Mouse (Mus musculus) liver, postnatal 0 days (tissue): ENCODE results near the gene Marcksl1. TPM values are rescaled to one million over a fixed set of nuclear protein-coding genes. Genes with fewer than 3 reads are reported as not detected.

Experiments
- ATAC-seq: fragments of 200-750 bp; cut with Nextera tagmentation; 2 replicates; pipeline ENCODE4 v1.8.0; 2017; ENCODE audit warnings: mild to moderate bottlenecking, moderate library complexity
- DNase-seq: peaks from one replicate; pipeline ENCODE4 v3.0.0-alpha.2; 2016
- H3K27ac ChIP-seq: fragments of 300-500 bp; sonication (generic); 2 replicates; pipeline ENCODE4 v1.5.1; 2014; ENCODE audit warnings: antibody characterized with exemption, moderate library complexity, mild to moderate bottlenecking, low read depth
- H3K27me3 ChIP-seq: fragments of 300-500 bp; sonication (generic); 2 replicates; pipeline ENCODE4 v1.6.1; 2014; ENCODE audit warnings: low read length, control low read depth, mixed read lengths; ENCODE audit not compliant: insufficient read depth
- H3K36me3 ChIP-seq: fragments of 300-500 bp; sonication (generic); replicated peaks from 2 replicates; pipeline ENCODE4 v1.6.1; 2014; ENCODE audit warnings: mild to moderate bottlenecking, control low read depth, low read length, moderate library complexity, mixed read lengths; ENCODE audit not compliant: insufficient read depth
- H3K4me1 ChIP-seq: fragments of 300-500 bp; sonication (generic); 2 replicates; pipeline ENCODE4 v1.6.1; 2014; ENCODE audit warnings: antibody characterized with exemption, mild to moderate bottlenecking, control low read depth; ENCODE audit not compliant: insufficient read depth
- H3K4me2 ChIP-seq: fragments of 300-500 bp; sonication (generic); 2 replicates; pipeline ENCODE4 v1.6.1; 2014; ENCODE audit warnings: low read depth, mild to moderate bottlenecking, low read length, moderate library complexity, mixed read lengths
- H3K4me3 ChIP-seq: fragments of 300-500 bp; sonication (generic); 2 replicates; pipeline ENCODE4 v1.5.1; 2014; ENCODE audit warnings: low read depth, low read length
- H3K9ac ChIP-seq: fragments of 300-500 bp; sonication (generic); replicated peaks from 2 replicates; pipeline ENCODE4 v1.6.1; 2014; ENCODE audit warnings: mild to moderate bottlenecking, moderate library complexity
- H3K9me3 ChIP-seq: fragments of 300-500 bp; sonication (generic); 2 replicates; pipeline ENCODE4 v1.6.1; 2016; ENCODE audit warnings: mild to moderate bottlenecking, control low read depth, low read length, mixed read lengths
- CTCF ChIP-seq: sonication (generic); IDR thresholded peaks from 2 replicates; pipeline ENCODE4 v1.5.1; 2016; ENCODE audit warnings: antibody characterized with exemption, low read depth
- EP300 ChIP-seq: IDR thresholded peaks from 2 replicates; pipeline ENCODE4 v1.6.1; 2016; ENCODE audit warnings: antibody characterized with exemption, low read depth, mild to moderate bottlenecking
- WGBS: fragments of 180-500 bp; shearing (Covaris S2); extraction: QIAGEN DNeasy Blood & Tissue Kit; methylation state at CpG from one replicate; pipeline ENCODE4 v1.1.7; 2014; ENCODE audit not compliant: insufficient replicate concordance; 5-methylcytosine and 5-hydroxymethylcytosine counted together
- polyA plus RNA-seq: library from polyadenylated mRNA; unstranded; fragments of >200 nt; fragmentation: Nextera tagmentation; extraction: Ambion mirVana; gene quantifications from 2 replicates; pipeline ENCODE4 v1.2.1, GENCODE M21; 2015

Gene Marcksl1
- polyA plus RNA-seq, 1 experiment from 2014 or later, result 42.7 TPM

DNA sequence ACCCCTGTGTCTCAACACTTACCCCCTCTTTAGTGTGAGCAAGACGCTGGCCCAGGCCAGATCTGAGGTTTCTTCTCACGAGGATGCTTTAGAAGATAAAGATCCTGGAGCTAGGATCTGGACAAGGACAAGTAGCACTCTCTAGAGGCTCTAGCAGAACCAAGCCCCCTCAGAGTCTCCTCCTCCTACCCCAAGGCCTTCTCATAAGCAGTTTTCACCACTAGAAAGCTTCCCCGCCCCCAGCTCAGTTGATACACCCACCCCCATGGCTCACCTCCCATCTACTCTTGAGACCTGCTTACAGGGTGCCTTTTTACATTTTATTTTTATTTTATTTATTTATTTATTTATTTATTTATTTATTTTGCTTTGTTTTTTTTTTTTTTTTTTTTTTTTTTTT, 3.7 kb upstream of the Marcksl1 start:
- peaks cover 8% of the 10 kb centered on the region; the same call in 1 of the 2 replicates for H3K27me3 ChIP-seq
- H3K4me3 ChIP-seq, result no peak overlapping the region
- no peaks in the 10 kb centered on the region for H3K36me3 ChIP-seq
- H3K9me3 ChIP-seq, result no peaks in the 10 kb centered on the region
- DNase-seq (no peak), ATAC-seq (no peak)
- TF ChIP-seq CTCF, result no peak
- TF ChIP-seq EP300, result no peak
- H3K4me1 ChIP-seq, result peaks cover 19% of the 10 kb centered on the region
- no peak overlapping the region for H3K27ac ChIP-seq
- 66% methylated on average over 3 of the region's 3 CpGs for WGBS
- H3K9ac ChIP-seq, result no peak overlapping the region
- no peak overlapping the region for H3K4me2 ChIP-seq

DNA sequence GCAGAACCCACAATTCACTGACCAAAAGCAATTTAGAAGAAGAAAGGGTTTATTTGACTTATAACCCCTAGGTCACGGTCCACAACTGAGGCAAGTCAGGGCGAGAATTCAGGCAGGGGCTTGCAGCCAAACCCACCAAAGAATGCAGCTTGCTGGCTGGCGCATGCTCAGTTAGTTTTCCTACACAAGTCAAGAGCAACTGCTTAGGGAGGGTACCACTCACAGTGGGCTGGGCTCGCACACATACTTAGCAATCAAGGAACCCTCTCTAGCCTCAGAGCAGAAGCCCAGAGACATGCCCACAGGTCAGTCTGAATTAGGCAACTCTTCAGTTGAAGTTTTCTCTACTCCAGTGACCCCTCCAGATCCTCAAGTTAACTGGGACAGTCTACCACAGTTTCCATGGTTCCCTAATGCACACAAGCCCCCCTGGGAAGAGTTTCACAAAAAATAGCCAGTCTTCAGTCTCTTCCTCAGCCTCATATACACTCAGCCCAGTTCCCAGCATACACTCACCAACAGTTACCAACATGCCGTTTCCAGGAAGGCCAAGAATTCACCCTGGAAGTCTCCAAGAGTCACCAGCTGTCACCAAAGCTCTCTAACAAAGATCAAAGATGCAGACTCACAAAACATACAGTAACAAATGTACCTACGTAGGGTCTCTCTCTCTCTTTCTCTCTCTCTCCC, 2.5 kb upstream of the Marcksl1 start:
- no peak for DNase-seq
- peaks cover 8% of the 10 kb centered on the region; the same call in 1 of the 2 replicates for H3K27me3 ChIP-seq
- ATAC-seq, result no peak
- peaks cover 19% of the 10 kb centered on the region for H3K4me1 ChIP-seq
- H3K9ac ChIP-seq, result no peak overlapping the region
- H3K4me2 ChIP-seq, result no peak overlapping the region
- TF ChIP-seq CTCF (no peak), EP300 (no peak)
- no peak overlapping the region for H3K27ac ChIP-seq
- WGBS, result 69% methylated on average over 6 of the region's 6 CpGs
- H3K36me3 ChIP-seq, result no peaks in the 10 kb centered on the region
- H3K9me3 ChIP-seq, result no peaks in the 10 kb centered on the region
- no peak overlapping the region for H3K4me3 ChIP-seq

DNA sequence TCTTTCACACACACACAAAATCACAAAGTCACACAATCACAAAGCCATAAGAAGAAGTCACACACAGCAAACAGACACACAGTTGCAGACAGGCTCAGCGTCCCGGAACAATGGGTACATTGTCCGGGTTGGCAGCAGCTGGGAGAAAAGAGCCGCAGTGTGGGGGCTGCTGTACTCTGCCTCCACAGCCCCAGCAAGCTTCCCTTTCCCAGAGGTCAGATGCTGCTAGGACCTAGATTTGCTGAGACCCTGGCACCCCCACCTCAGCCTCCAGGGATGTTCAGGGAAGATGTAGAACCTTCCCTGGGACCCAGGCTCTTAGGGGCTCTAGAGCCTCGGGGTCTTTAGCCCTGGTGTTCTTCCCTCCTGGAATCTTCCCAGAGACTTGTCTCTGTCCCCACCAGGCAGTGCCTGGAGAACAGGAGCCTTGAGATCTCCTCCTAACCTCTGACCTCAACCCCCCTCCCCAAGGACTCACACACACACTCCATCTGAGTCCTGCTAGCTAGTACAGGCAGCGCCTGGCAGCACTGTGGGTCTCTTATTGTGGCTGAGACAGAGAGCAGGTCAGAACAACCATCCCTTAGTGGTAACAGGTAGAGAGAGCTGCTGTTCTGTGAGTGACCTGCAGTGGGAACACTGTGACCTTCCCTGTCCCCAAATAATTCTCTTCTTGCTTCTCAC, 1.8 kb upstream of the Marcksl1 start:
- H3K9me3 ChIP-seq, result no peaks in the 10 kb centered on the region
- 69% methylated on average over 6 of the region's 6 CpGs for WGBS
- H3K36me3 ChIP-seq, result peaks cover 1% of the 10 kb centered on the region
- no peak overlapping the region for H3K27ac ChIP-seq
- DNase-seq, result no peak
- peaks cover 8% of the 10 kb centered on the region; the same call in 1 of the 2 replicates for H3K27me3 ChIP-seq
- TF ChIP-seq EP300 (no peak), CTCF (no peak)
- H3K4me3 ChIP-seq, result no peak overlapping the region
- no peak for ATAC-seq
- H3K4me1 ChIP-seq, result peaks cover 19% of the 10 kb centered on the region
- H3K4me2 ChIP-seq, result no peak overlapping the region
- H3K9ac ChIP-seq, result no peak overlapping the region

DNA sequence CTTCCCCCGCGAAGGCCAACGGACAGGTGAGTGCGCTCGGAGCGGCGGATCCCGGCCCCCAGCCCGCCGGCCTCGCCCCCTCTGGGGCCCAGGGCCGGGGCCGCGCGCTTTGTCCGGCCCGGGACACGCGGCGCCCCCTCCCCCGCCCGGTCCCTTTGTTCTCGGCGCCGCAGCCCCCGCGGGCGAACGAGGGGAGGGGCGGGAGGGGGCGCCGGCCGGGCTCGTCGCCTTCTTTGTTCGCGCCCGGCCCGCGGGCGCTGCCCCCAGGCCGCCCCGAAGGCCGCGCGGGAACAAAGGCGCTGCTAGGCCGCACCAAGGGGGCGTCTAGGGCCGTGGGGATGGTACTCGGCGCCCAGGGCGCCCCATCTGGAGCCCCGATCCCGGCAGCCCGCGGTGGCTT, 510 bp downstream of the Marcksl1 start:
- Histone ChIP-seq H3K4me3 (peak overlapping the region; percentile 76), H3K36me3 (peaks cover 19% of the 10 kb centered on the region), H3K9me3 (no peaks in the 10 kb centered on the region), H3K27ac (peak overlapping the region; percentile 75), H3K9ac (peak overlapping the region; percentile 82), H3K4me2 (peak overlapping the region; percentile 94), H3K27me3 (peaks cover 8% of the 10 kb centered on the region; the same call in 1 of the 2 replicates), H3K4me1 (peaks cover 14% of the 10 kb centered on the region)
- TF ChIP-seq CTCF (no peak), EP300 (no peak)
- ATAC-seq (peak; percentile 37), DNase-seq (no peak)
- WGBS, result 1% methylated on average over 27 of the region's 57 CpGs

DNA sequence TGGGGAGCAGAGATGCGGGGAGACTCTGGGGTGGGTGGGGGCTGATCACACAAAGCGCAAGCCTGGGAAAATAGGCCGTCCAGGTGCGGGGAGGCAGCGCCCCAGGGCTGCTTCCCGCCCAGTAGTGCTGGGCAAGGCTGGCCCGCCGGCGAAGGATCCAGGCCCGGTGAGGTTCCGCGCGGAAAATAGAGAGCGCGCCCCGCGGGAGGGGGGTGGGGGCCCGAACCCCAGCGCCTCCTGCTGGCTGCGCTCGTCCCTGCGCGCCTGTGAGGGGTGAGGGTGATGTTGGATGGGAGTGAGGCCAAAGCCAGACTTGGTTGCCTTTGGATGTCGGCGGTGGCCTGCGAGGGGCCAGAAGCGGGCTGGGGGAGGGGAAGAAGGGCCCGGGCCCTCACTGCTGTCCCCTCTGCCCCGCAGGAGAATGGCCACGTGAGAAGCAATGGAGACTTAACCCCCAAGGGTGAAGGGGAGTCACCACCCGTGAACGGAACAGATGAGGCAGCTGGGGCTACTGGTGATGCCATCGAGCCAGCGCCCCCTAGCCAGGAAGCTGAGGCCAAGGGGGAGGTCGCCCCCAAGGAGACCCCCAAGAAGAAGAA, 1.0 kb downstream of the Marcksl1 start:
- peak overlapping the region; percentile 75 for H3K27ac ChIP-seq
- H3K9ac ChIP-seq, result peak overlapping the region; percentile 82
- H3K4me3 ChIP-seq, result peak overlapping the region; percentile 76
- no peaks in the 10 kb centered on the region for H3K9me3 ChIP-seq
- TF ChIP-seq EP300, result no peak
- TF ChIP-seq CTCF, result peak; percentile 87
- peaks cover 8% of the 10 kb centered on the region; the same call in 1 of the 2 replicates for H3K27me3 ChIP-seq
- 1% methylated on average over 33 of the region's 35 CpGs for WGBS
- ATAC-seq (peak; percentile 67), DNase-seq (peak; percentile 80)
- peaks cover 22% of the 10 kb centered on the region for H3K36me3 ChIP-seq
- peak overlapping the region; percentile 94 for H3K4me2 ChIP-seq
- peaks cover 14% of the 10 kb centered on the region for H3K4me1 ChIP-seq

DNA sequence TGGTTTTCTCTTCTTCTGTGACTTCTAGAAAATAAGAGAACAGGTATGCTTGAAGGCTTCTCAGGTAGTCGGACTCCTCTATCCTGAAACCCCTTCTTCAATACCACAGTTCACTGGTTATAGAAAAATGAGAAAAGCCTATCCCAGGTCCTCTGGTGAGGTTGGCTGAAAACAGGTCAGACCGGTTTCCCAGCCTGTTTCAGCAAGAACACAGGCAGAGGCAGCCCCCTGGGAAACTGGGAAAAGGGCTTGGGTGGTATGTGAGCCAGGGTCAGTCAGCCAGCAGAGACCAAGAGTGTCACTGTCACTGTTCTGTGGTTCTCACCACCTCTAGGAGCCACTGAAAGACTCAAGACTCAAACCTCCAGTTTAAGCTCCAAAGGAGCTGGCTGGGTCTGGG, 3.5 kb downstream of the Marcksl1 start:
- Histone ChIP-seq H3K4me2 (no peak overlapping the region), H3K36me3 (peaks cover 44% of the 10 kb centered on the region), H3K4me1 (peaks cover 12% of the 10 kb centered on the region), H3K9me3 (no peaks in the 10 kb centered on the region), H3K9ac (no peak overlapping the region), H3K27me3 (peaks cover 8% of the 10 kb centered on the region; the same call in 1 of the 2 replicates), H3K27ac (no peak overlapping the region), H3K4me3 (no peak overlapping the region)
- no peak for ATAC-seq
- WGBS, result 66% methylated on average over 2 of the region's 2 CpGs
- TF ChIP-seq CTCF (no peak), EP300 (no peak)
- DNase-seq, result no peak
